Mouse (Mus musculus) MEL (cell line): Measurements from ENCODE around the gene Emilin1. TPM values are rescaled to one million over a fixed set of nuclear protein-coding genes. Genes with fewer than 3 reads are reported as not detected.

ENCODE experiments used
- DNase-seq: peaks from one replicate; pipeline ENCODE4 v3.0.0; 2011; ENCODE audit warnings: low read depth, low spot score
- H3K27ac ChIP-seq: 2 replicates; pipeline ENCODE4 v1.5.1; 2012; ENCODE audit warnings: low read depth, mild to moderate bottlenecking, control low read depth, low read length, moderate library complexity; ENCODE audit not compliant: control insufficient read depth
- H3K27me3 ChIP-seq, 2 experiments: fragments of 150-350 bp in 1 of 2; sonication (generic) in 1 of 2; 2 replicates each; pipeline ENCODE4 v1.6.1; 2012; ENCODE audit warnings: low read length in 2 of 2, mild to moderate bottlenecking in 2 of 2, improper control_type of control experiment in 1 of 2, moderate library complexity in 1 of 2; ENCODE audit not compliant: insufficient read depth in 2 of 2, control insufficient read depth in 1 of 2
- H3K36me3 ChIP-seq, 2 experiments: 2 replicates each; pipeline ENCODE4 v1.6.1; 2012 to 2014; ENCODE audit warnings: low read length in 2 of 2, improper control_type of control experiment in 1 of 2, inconsistent platforms in 1 of 2, mild to moderate bottlenecking in 1 of 2; ENCODE audit not compliant: insufficient read depth in 2 of 2, control insufficient read depth in 1 of 2
- H3K4me1 ChIP-seq, 2 experiments: fragments of 150-350 bp in 1 of 2; sonication (generic) in 1 of 2; 2 replicates each; pipeline ENCODE4 v1.6.1; 2012; ENCODE audit warnings: low read length in 2 of 2, improper control_type of control experiment in 1 of 2, mild to moderate bottlenecking in 1 of 2; ENCODE audit not compliant: insufficient read depth in 2 of 2, control insufficient read depth in 1 of 2
- H3K4me3 ChIP-seq, 2 experiments: fragments of 150-350 bp in 1 of 2; sonication (generic) in 1 of 2; 2 replicates each; pipeline ENCODE4 v1.5.1; 2012; ENCODE audit warnings: low read depth in 2 of 2, low read length in 2 of 2, mild to moderate bottlenecking in 2 of 2, moderate library complexity in 2 of 2, control low read depth in 1 of 2, improper control_type of control experiment in 1 of 2; ENCODE audit not compliant: control insufficient read depth in 1 of 2, insufficient read depth in 1 of 2
- H3K79me2 ChIP-seq: 2 replicates; pipeline ENCODE4 v1.6.1; 2012; ENCODE audit warnings: mild to moderate bottlenecking, low read length, moderate library complexity; ENCODE audit not compliant: control insufficient read depth, poor library complexity, insufficient read depth
- H3K9ac ChIP-seq: 2 replicates; pipeline ENCODE4 v1.6.1; 2012; ENCODE audit warnings: low read depth, mild to moderate bottlenecking, control low read depth, low read length, moderate library complexity; ENCODE audit not compliant: control insufficient read depth, poor library complexity, severe bottlenecking
- H3K9me3 ChIP-seq: fragments of 150-350 bp; sonication (generic); replicated peaks from 2 replicates; pipeline ENCODE4 v1.6.1; 2012; ENCODE audit warnings: mild to moderate bottlenecking, low read length, improper control_type of control experiment, moderate library complexity; ENCODE audit not compliant: insufficient read depth
- BHLHE40 ChIP-seq: IDR thresholded peaks from 2 replicates; pipeline ENCODE4 v1.6.1; 2012; ENCODE audit warnings: low read depth, mild to moderate bottlenecking, inconsistent platforms, low read length, improper control_type of control experiment, borderline replicate concordance
- CHD1 ChIP-seq: IDR thresholded peaks from 2 replicates; pipeline ENCODE4 v1.6.1; 2012; ENCODE audit warnings: low read depth, mild to moderate bottlenecking, inconsistent platforms, low read length, improper control_type of control experiment
- CHD2 ChIP-seq: IDR thresholded peaks from 2 replicates; pipeline ENCODE4 v1.6.1; 2011; ENCODE audit warnings: low read length, improper control_type of control experiment
- CTCF ChIP-seq, 3 experiments: IDR thresholded peaks in 2 of 3; conservative IDR thresholded peaks in 1 of 3; 2 replicates each; pipeline ENCODE4 v1.5.1; 2011 to 2012; ENCODE audit warnings: low read length in 3 of 3, low read depth in 2 of 3, mild to moderate bottlenecking in 2 of 3, improper control_type of control experiment in 1 of 3, inconsistent platforms in 1 of 3, mixed read lengths in 1 of 3, moderate library complexity in 1 of 3; ENCODE audit not compliant: control insufficient read depth in 1 of 3, insufficient read depth in 1 of 3, poor library complexity in 1 of 3, severe bottlenecking in 1 of 3
- GABPA ChIP-seq: IDR thresholded peaks from 2 replicates; pipeline ENCODE4 v1.6.1; 2012; ENCODE audit warnings: low read depth, mild to moderate bottlenecking, inconsistent platforms, low read length, improper control_type of control experiment, moderate library complexity
- HCFC1 ChIP-seq: IDR thresholded peaks from 2 replicates; pipeline ENCODE4 v1.6.1; 2012; ENCODE audit warnings: low read depth, mild to moderate bottlenecking, inconsistent platforms, low read length, improper control_type of control experiment, moderate library complexity
- KAT2A ChIP-seq: conservative IDR thresholded peaks from 2 replicates; pipeline ENCODE4 v1.6.1; 2012; ENCODE audit warnings: low read depth, low read length, improper control_type of control experiment, inconsistent platforms
- MEF2A ChIP-seq: IDR thresholded peaks from 2 replicates; pipeline ENCODE4 v1.6.1; 2014; ENCODE audit warnings: low read depth, mild to moderate bottlenecking, inconsistent platforms, low read length, improper control_type of control experiment; ENCODE audit not compliant: poor library complexity, insufficient replicate concordance, severe bottlenecking; ENCODE audit errors: extremely low read depth
- MYC ChIP-seq: IDR thresholded peaks from 2 replicates; pipeline ENCODE4 v1.6.1; 2011; ENCODE audit warnings: low read depth, mild to moderate bottlenecking, low read length, improper control_type of control experiment, moderate library complexity
- NRF1 ChIP-seq: IDR thresholded peaks from 2 replicates; pipeline ENCODE4 v1.6.1; 2014; ENCODE audit warnings: low read depth, mild to moderate bottlenecking, inconsistent platforms, low read length, improper control_type of control experiment, moderate library complexity; ENCODE audit not compliant: poor library complexity, insufficient read depth, severe bottlenecking
- POLR2A ChIP-seq, 2 experiments: IDR thresholded peaks; 2 replicates each; pipeline ENCODE4 v1.6.1; 2011 to 2012; ENCODE audit warnings: low read length in 2 of 2, mild to moderate bottlenecking in 2 of 2, control low read depth in 1 of 2, improper control_type of control experiment in 1 of 2, low read depth in 1 of 2, moderate library complexity in 1 of 2; ENCODE audit not compliant: control insufficient read depth in 1 of 2, insufficient read depth in 1 of 2, poor library complexity in 1 of 2
- RAD21 ChIP-seq: IDR thresholded peaks from 2 replicates; pipeline ENCODE4 v1.6.1; 2011; ENCODE audit warnings: mild to moderate bottlenecking, low read depth, low read length, improper control_type of control experiment
- SIN3A ChIP-seq: IDR thresholded peaks from 2 replicates; pipeline ENCODE4 v1.6.1; 2012; ENCODE audit warnings: low read length, improper control_type of control experiment, inconsistent platforms
- SMC3 ChIP-seq: IDR thresholded peaks from 2 replicates; pipeline ENCODE4 v1.6.1; 2011; ENCODE audit warnings: low read depth, low read length, improper control_type of control experiment
- TAL1 ChIP-seq: IDR thresholded peaks from 2 replicates; pipeline ENCODE4 v1.6.1; 2012; ENCODE audit warnings: mild to moderate bottlenecking, inconsistent platforms, low read length, moderate library complexity, mixed read lengths
- TBP ChIP-seq: IDR thresholded peaks from 2 replicates; pipeline ENCODE4 v1.8.0; 2011; ENCODE audit warnings: low read depth, low read length, improper control_type of control experiment
- UBTF ChIP-seq: IDR thresholded peaks from 2 replicates; pipeline ENCODE4 v1.6.1; 2012; ENCODE audit warnings: low read depth, mild to moderate bottlenecking, inconsistent platforms, low read length, improper control_type of control experiment, moderate library complexity, borderline replicate concordance; ENCODE audit not compliant: insufficient read depth
- USF1 ChIP-seq: IDR thresholded peaks from 2 replicates; pipeline ENCODE4 v1.6.1; 2014; ENCODE audit warnings: low read depth, mild to moderate bottlenecking, inconsistent platforms, low read length, improper control_type of control experiment, moderate library complexity
- ZC3H11A ChIP-seq: IDR thresholded peaks from 2 replicates; pipeline ENCODE4 v1.6.1; 2012; ENCODE audit warnings: low read depth, mild to moderate bottlenecking, inconsistent platforms, low read length, improper control_type of control experiment
- polyA plus RNA-seq, 2 experiments: library from polyadenylated mRNA; stranded (reverse) in 1 of 2; unstranded in 1 of 2; fragments of >175 nt in 1 of 2; fragments of >200 nt in 1 of 2; gene quantifications; 2 replicates each; pipeline versions ENCODE4 v1.2.1 to v1.2.4; 2012; ENCODE audit warnings: low replicate concordance in 2 of 2, low read depth in 1 of 2; ENCODE audit not compliant: insufficient read length in 2 of 2, insufficient read depth in 1 of 2, missing spikeins in 1 of 2
- total RNA-seq: library from RNA; depleted of rRNA; stranded (reverse); fragments of 300-350 nt; gene quantifications from 2 replicates; pipeline ENCODE4 v1.2.3, GENCODE M21; 2012

Gene Emilin1
- total and polyA plus RNA-seq, 3 experiments: 1.3 to 2.0 TPM; not detected in 1

DNA sequence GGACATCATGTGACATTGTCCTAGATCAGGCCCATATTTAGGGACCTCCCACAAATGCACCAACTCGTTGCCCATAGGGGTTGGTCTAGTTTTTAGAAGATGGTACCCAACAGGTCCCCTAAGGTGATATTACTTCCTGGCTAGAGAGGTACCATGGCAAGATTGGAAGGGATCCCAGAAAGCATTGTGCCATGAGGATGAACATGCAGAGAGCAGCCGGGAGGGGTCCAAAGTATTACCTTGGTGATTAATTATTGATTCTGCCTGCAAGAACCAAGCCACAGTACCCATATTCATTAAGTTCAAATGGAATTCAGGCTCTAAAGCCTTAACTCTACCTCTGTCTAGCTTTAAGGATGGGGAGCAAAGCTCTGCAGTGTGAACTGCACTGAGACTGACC is 12.9 kb downstream of the Emilin1 start:
- no peaks in the 10 kb centered on the region for H3K27me3 ChIP-seq

DNA sequence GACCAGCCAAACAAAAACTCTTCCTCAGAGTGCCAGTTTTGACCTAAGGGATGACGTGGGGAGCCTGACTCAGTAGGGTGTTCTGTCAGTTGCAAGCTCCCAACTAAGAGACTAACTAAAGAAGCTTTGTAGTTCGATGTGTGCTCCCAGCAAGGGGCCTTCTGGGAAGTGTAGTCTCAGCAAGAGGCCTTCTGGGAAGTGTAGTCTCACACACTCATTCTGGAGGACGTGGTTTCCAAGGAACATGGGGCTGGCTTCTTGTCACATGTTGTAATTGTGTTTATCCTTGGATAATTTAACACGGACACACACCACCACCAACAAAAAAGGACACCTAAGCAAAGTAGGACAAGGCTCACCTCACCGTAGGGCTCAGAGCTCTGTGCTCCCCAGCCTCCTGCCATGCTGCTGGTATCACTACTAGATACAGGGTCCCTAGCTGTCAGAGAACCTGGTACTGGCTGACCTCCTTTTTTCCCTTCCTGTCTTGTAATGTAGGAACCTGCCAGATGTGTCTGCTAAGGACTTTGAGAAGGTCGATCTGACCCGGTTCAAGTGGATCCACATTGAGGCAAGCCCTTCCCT is 14.8 kb downstream of the Emilin1 start:
- DNase-seq: peak; percentile 41
- H3K36me3 ChIP-seq: peaks cover 0 to 2% of the 10 kb centered on the region in 2 experiments; a peak in 1 of 4 replicates
- H3K9ac ChIP-seq: no peak overlapping the region
- H3K27me3 ChIP-seq: no peaks in the 10 kb centered on the region
- no peak for TF ChIP-seq TAL1
- no peak for TF ChIP-seq BHLHE40
- TF ChIP-seq POLR2A (IDR thresholded peaks at IDR 0.05; ENCODE audit: control insufficient read depth in 1 of 2, insufficient read depth in 1 of 2, low read depth in 1 of 2, low read length in 2 of 2, poor library complexity in 1 of 2): no peak
- no peak for TF ChIP-seq SMC3
- peak; percentile 62 for TF ChIP-seq KAT2A
- no peak for TF ChIP-seq UBTF
- TF ChIP-seq CHD2: no peak
- peak; percentile 92 for TF ChIP-seq HCFC1
- TF ChIP-seq NRF1: no peak
- TF ChIP-seq TBP: no peak
- TF ChIP-seq USF1: no peak
- TF ChIP-seq MYC: 0 out of 2 replicates have a peak, but pooled peaks have one; percentile 34
- TF ChIP-seq GABPA: no peak
- H3K4me3 ChIP-seq: no peak overlapping the region
- no peaks in the 10 kb centered on the region for H3K9me3 ChIP-seq
- H3K27ac ChIP-seq: no peak overlapping the region
- peaks cover 2% of the 10 kb centered on the region; the same call in 1 of the 2 replicates for H3K79me2 ChIP-seq
- peaks cover 0 to 7% of the 10 kb centered on the region in 2 experiments; a peak in 1 of 4 replicates for H3K4me1 ChIP-seq

More for the DNA sequence above, 12.9 kb downstream of the Emilin1 start:
- H3K4me3 ChIP-seq: no peak overlapping the region
- no peak overlapping the region for H3K27ac ChIP-seq
- H3K4me1 ChIP-seq: peaks cover 5 to 8% of the 10 kb centered on the region in 2 experiments; a peak in 2 of 4 replicates
- TF ChIP-seq SMC3 (no peak), CHD1 (no peak)
- peaks cover 0 to 2% of the 10 kb centered on the region in 2 experiments; a peak in 1 of 4 replicates for H3K36me3 ChIP-seq
- no peak overlapping the region for H3K9ac ChIP-seq
- no peak for DNase-seq
- H3K79me2 ChIP-seq: peaks cover 14% of the 10 kb centered on the region
- H3K9me3 ChIP-seq: no peaks in the 10 kb centered on the region

DNA sequence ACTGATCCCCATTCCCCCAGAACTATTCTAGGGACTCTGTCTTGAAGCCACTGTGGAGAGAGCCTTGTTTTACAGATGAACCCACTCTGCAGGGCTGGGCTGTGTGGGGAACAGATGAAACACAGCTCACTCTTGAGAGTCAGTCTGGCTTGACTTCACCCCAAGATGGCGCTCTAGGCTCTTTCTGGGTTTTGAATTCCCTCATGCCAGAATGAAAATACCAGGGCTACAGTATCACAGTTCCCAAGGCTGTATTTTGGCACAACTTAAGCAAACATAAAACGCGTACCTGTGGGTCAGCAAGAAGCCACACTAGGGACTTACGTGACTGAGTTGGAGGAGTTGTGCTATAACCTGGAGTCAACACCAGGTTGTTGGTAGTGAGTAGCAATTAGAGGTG is 16.9 kb downstream of the Emilin1 start:
- DNase-seq: peak; percentile 69
- Histone ChIP-seq H3K9ac (no peak overlapping the region), H3K27me3 (no peaks in the 10 kb centered on the region), H3K9me3 (no peaks in the 10 kb centered on the region), H3K36me3 (no peaks in the 10 kb centered on the region), H3K4me3 (no peak overlapping the region), H3K27ac (no peak overlapping the region), H3K79me2 (no peaks in the 10 kb centered on the region), H3K4me1 (no peaks in the 10 kb centered on the region)
- TF ChIP-seq CTCF (IDR thresholded peaks at IDR 0.05 in 2 of 3, conservative IDR thresholded peaks at IDR 0.05 in 1 of 3; ENCODE audit: control insufficient read depth in 1 of 3, insufficient read depth in 1 of 3, low read depth in 2 of 3, low read length in 3 of 3, poor library complexity in 1 of 3, severe bottlenecking in 1 of 3): peak; percentile 70 to 84 (median 75)
- TF ChIP-seq RAD21: peak; percentile 74
- no peak for TF ChIP-seq MEF2A
- no peak for TF ChIP-seq SIN3A
- peak; percentile 34; the same call in 1 of the 2 replicates for TF ChIP-seq ZC3H11A
- peak; percentile 72 for TF ChIP-seq SMC3
